Mouse (Mus musculus) bone marrow macrophage, adult 2 months (primary cell): ENCODE results near the gene Sbno2. TPM values are rescaled to one million over a fixed set of nuclear protein-coding genes. Genes with fewer than 3 reads are reported as not detected.

Experiments used
- H3K27ac ChIP-seq: 2 replicates; pipeline ENCODE4 v1.5.1; 2012; ENCODE audit warnings: low read depth, low read length; ENCODE audit not compliant: insufficient read depth
- H3K4me1 ChIP-seq: 2 replicates; pipeline ENCODE4 v1.6.1; 2012; ENCODE audit warnings: low read length; ENCODE audit not compliant: control insufficient read depth, insufficient read depth
- H3K4me3 ChIP-seq: 2 replicates; pipeline ENCODE4 v1.5.1; 2012; ENCODE audit warnings: mild to moderate bottlenecking, low read length, moderate library complexity; ENCODE audit not compliant: insufficient read depth
- CTCF ChIP-seq: IDR thresholded peaks from 2 replicates; pipeline ENCODE4 v1.5.1; 2012; ENCODE audit warnings: low read depth, mild to moderate bottlenecking, low read length, moderate library complexity
- POLR2A ChIP-seq: IDR thresholded peaks from 2 replicates; pipeline ENCODE4 v1.6.1; 2012; ENCODE audit warnings: mild to moderate bottlenecking, low read depth, low read length, borderline replicate concordance
- polyA plus RNA-seq: library from polyadenylated mRNA; stranded (reverse); fragments of >200 nt; gene quantifications from 2 replicates; pipeline ENCODE4 v1.2.4, GENCODE M21; 2012; ENCODE audit not compliant: missing spikeins, insufficient read depth, insufficient read length

The Sbno2 gene
- polyA plus RNA-seq, 1 experiment = 54.5 TPM

- peaks cover 46% of the 10 kb centered on the region for H3K4me1 ChIP-seq
- no peak for TF ChIP-seq CTCF
- TF ChIP-seq POLR2A = no peak
- no peak overlapping the region for H3K4me3 ChIP-seq
- H3K27ac ChIP-seq = no peak overlapping the region
These were observed 29.0 kb downstream of the Sbno2 start for GRCm38 (mm10) chr10:80076386-80076785.

GRCm38 (mm10) chr10:80075924-80076323 lies 29.4 kb downstream of the Sbno2 start:
- no peak overlapping the region for H3K4me3 ChIP-seq
- H3K27ac ChIP-seq = peak overlapping the region; percentile 30
- H3K4me1 ChIP-seq = peaks cover 43% of the 10 kb centered on the region
- TF ChIP-seq CTCF = no peak
- no peak for TF ChIP-seq POLR2A

DNA sequence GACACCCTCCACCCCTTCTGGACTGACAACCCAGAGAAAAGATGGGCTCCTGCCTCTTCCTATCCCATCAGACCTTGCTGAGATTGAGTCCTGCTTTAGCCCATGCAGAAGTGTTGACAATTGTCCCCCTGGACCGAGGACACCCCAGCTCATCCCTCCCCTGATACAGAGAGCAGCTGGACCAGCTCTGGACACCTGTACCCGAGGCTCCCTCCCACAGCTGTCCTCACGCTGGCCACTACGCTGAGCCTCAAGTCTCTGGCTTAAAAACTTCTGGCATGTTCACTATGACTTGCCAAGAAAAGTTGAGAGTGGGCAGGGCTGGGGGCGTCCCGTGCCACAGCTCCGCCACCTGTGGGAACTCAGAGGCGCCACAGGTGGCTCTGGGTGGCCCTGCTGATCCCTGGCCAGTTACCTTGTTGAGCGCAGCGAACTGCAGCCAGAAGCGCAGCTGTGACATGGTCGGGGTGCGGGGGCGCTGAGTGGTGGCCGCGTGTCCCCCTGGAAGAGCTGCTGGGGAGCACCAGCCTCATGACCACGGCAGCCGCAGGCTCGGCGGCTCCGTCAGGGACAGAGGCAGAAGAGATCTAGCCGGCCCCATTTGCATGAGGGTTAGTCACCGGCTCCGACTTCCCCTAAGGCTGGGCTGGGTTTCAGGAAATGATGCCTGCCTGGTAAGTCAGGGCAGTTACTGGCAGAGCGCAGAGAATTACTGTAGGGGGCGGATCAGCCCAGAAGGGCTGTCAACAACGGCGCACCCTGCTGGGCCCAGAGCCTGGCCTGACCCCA lies 30.4 kb downstream of the Sbno2 start:
- H3K4me1 ChIP-seq = peaks cover 44% of the 10 kb centered on the region
- TF ChIP-seq POLR2A (peak; percentile 69; the same call in 1 of the 2 replicates), CTCF (no peak)

GRCm38 (mm10) chr10:80072623-80073489 lies 32.5 kb downstream of the Sbno2 start:
- Histone ChIP-seq H3K4me3 (no peak overlapping the region), H3K27ac (peak overlapping the region; percentile 85; the same call in 1 of the 2 replicates), H3K4me1 (peaks cover 51% of the 10 kb centered on the region)
- no peak for TF ChIP-seq POLR2A
- no peak for TF ChIP-seq CTCF

More for the DNA sequence above, 30.4 kb downstream of the Sbno2 start:
- peak overlapping the region; percentile 68 for H3K4me3 ChIP-seq
- H3K27ac ChIP-seq = peak overlapping the region; percentile 79

GRCm38 (mm10) chr10:80071516-80071900 lies 33.9 kb downstream of the Sbno2 start:
- no peak for TF ChIP-seq POLR2A
- TF ChIP-seq CTCF = no peak
- peak overlapping the region; percentile 1; the same call in 1 of the 2 replicates for H3K4me3 ChIP-seq
- peak overlapping the region; percentile 85 for H3K27ac ChIP-seq
- peaks cover 51% of the 10 kb centered on the region for H3K4me1 ChIP-seq

DNA sequence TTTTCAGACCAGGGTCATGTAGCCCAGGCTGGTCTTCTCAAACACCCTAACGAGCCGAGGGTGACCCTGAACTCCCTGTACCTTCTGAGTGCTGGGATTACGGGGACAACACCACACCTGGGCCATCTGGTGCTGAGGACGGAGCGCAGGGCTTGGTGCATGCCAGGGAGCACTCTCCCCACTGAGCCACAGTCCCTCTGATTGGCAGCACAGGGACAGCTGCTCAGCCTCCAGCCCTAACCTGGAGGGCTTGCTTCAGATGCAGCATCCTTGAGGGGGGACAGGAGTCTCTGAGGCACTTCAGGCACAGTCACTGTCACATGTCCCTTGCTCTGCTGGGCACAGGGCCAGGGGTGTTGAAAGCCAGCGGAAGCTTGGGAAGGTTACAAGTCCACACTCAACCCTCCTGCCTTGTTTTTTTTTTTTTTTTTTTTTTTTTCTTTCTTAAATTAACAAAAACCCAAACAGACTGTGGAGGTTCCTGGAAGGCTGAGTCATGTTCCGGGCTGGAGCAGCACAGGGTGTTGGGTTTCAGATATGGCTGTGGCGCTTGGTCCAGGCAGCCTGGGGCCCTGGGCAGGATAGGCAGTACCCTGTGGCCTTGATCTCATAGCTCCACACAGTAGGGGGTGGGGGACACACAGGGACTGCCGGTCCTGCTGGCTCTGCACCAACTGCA lies 34.4 kb downstream of the Sbno2 start:
- TF ChIP-seq CTCF (no peak), POLR2A (no peak)
- Histone ChIP-seq H3K4me3 (peak overlapping the region; percentile 1; the same call in 1 of the 2 replicates), H3K27ac (peak overlapping the region; percentile 85), H3K4me1 (peaks cover 46% of the 10 kb centered on the region)

DNA sequence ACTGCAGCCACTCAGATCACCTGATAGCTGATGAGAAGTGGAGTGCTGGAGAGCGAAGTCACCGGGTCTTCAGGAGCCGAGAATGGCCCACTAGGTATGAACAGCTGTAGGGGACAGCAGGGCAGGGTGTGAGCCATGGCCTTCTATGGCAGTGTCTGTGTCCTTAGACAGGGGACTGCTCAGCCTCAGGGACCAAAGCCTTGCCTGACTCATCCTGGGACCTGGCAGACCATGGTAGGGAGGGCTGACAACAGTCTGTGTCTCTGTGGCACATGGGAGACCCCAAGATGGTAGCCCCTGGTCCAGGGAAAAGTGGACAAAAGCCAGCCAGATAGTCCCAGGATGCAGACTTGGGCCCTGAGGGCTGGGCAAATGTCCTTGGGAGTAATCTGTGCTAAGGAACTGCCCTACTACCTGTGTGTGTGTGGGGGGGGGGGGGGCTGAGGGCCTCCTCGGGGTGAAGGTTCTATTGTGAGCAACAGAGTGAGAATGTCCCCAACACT lies 35.4 kb downstream of the Sbno2 start:
- Histone ChIP-seq H3K4me3 (no peak overlapping the region), H3K4me1 (peaks cover 42% of the 10 kb centered on the region), H3K27ac (peak overlapping the region; percentile 85)
- no peak for TF ChIP-seq POLR2A

- H3K4me3 ChIP-seq = no peak overlapping the region
- peaks cover 42% of the 10 kb centered on the region for H3K4me1 ChIP-seq
- TF ChIP-seq POLR2A = no peak
- TF ChIP-seq CTCF = no peak
- H3K27ac ChIP-seq = no peak overlapping the region
These were observed 36.1 kb downstream of the Sbno2 start for GRCm38 (mm10) chr10:80069251-80069650.

DNA sequence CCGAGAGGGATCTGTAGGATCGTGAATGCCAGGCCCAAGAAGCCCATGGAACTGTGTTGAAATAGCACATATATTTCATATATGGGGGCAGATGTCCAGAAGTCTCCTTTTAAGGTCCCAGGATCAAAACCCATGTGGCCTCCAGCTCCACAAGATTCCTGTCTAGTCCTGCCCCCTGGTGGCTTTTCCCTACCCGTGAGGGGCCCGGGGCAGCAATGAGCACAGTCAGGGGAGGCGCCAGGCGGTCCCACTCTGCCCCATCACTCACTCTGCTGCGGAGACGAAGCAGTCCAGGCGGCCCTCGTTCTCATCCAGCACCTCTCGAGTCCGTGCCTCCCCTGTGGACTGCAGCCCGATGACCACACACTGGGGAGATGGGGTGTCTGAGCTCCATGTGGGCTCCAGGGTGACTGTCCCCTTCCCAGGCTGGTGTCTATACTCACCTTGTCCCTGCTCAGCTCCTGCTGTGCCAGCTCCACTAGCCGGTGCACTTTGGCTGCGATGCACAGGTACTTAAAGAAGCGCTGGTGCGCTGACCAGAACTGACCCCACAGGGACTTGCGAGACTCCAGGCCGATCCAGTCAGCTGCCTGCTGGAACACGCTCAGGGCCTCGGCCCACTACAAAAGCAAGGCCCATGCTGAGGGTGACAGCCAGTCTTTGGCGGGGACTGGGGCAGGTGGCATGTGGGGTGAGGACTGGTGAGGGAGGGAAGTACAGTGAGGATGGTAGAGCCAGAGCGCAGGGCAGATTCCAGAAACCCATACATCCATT lies 41.3 kb downstream of the Sbno2 start:
- H3K4me3 ChIP-seq = no peak overlapping the region
- H3K27ac ChIP-seq = no peak overlapping the region
- TF ChIP-seq POLR2A = no peak
- no peak for TF ChIP-seq CTCF
- no peaks in the 10 kb centered on the region for H3K4me1 ChIP-seq
